Mouse (Mus musculus): Measurements from ENCODE around the gene Gm6034.
A peak's percentile ranks its signal among the peaks of the same experiment; 100 is the strongest.
"Not testable (repeated sequence)": the region's sequence is repeated elsewhere in the genome, so short reads cannot be mapped to it uniquely, and the experiment has no call there.

Gene Gm6034

DNA sequence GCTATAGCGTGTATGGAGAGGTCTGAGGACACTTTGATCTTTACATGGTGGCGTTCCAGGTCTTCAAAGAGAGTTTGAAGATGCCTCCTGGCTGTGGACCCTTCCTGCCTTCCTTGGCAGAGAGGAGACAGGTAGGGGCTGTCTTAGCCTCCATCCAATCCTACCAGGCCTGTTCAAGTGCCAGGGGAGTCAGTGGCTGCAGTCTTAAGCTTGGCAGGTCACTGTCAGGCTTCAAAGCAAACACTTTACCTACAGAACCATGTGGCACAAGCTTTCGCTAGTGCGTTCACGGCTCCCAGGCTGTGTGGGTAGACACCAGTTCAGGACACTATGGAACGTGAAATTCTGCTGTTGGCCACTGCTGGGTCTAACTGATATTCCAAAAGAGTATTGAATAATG is 19.8 kb upstream of the Gm6034 start:
- DNase-seq (ENCODE audit: low spot score in 2 of 2) = no peak

DNA sequence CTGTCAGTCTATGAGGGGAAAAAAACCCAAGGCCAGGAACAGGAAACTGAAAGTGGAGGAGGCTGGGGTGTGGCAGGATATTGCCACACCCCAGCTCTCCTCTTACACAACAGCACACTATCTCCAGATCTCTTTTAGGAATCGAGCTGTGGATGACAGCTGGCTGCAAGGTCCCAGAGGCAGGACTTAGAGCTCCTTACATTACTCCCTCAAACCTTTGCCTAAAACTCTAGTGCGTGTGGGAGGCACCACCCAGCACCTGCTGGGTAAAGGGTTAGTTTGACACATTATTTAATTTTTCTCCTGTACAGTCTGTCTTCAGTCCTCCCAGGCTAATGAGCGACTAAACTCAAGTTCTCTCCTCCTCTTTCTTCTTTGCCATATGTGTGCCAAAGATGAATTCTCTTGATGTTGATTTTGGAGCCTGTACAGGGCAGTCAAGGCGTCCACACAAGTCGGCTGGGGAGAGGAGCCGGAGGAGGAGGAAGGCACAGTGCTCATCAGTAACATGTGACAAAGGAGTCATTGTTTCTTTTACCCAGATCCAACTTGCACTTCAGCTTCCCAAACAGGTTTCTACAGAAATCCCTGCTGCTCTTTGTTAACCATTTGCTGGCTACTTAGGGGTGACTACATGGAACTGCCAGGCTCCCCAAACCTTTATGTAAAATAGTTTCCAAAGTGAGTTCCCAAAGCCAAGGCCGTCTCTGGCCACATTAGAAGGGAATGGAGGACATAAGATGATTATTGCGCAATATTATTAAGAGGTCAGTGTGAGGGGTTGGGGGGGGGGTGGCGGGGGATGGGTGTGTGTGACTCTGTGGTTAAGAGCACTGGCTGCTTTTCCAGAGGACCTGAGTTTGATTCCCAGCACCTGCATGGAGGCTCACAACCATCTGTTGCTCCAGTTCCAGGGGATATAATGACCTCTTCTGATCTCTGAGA is 18.8 kb upstream of the Gm6034 start:
- no peak for DNase-seq (ENCODE audit: low spot score in 2 of 2)

DNA sequence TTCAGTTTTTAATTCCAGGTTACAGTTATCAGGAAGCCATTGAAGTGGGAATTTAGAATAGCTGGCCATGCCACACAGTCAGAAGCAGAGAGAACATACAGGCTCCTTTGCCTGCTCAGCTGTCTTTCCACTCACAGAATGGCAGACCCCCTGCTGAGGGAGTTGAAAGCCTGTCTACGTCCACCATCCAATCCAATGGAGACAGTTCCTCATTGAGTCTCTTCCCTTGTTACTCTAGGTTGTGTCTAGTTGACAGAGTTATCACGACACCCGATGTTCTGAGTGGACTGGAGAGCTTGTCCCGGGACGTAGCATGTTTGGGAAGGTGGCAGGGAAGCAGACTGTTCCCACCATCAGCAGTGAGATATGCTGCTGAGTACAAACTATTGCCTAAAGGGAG is 17.6 kb upstream of the Gm6034 start:
- no peak for DNase-seq (ENCODE audit: low spot score in 2 of 2)

DNA sequence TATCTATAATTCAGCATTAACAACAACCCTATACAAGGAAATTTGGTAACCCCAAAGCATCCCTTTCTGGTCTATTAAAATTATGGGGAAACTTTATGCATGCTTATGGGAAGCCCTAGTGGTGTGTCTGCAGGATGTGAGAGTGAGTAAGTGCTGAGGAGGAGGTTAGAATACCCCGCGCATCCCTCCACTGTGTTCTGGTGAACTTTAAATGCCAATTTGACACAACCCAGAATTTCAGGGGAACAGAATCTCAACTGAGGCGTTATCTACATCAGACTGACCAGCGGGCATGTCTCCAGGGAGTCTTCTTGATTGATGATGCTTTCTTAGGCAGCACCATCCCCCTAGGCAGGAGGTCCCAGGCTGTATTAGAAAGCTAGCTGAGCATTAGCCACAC is 16.9 kb upstream of the Gm6034 start:
- no peak for DNase-seq (ENCODE audit: low spot score in 2 of 2)

DNA sequence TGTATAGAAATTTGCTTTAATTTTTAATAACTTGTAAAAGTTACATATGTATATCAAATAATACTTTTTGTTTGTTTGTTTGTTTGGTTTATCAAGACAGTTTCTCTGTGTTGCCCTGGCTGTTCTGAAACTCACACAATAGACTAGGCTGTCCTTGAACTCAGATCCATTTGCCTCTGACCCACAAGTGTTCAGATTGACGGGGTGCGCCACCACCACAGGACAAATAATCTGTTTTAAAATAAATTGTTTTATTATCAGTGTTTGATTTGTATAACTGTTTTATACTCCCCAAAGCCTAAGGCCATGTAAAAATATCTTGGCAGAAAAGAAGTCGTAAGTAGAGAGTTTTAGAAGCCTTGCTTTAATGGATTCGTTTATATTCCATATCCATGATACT is 15.1 kb upstream of the Gm6034 start:
- no peak for DNase-seq (ENCODE audit: low spot score in 2 of 2)

DNA sequence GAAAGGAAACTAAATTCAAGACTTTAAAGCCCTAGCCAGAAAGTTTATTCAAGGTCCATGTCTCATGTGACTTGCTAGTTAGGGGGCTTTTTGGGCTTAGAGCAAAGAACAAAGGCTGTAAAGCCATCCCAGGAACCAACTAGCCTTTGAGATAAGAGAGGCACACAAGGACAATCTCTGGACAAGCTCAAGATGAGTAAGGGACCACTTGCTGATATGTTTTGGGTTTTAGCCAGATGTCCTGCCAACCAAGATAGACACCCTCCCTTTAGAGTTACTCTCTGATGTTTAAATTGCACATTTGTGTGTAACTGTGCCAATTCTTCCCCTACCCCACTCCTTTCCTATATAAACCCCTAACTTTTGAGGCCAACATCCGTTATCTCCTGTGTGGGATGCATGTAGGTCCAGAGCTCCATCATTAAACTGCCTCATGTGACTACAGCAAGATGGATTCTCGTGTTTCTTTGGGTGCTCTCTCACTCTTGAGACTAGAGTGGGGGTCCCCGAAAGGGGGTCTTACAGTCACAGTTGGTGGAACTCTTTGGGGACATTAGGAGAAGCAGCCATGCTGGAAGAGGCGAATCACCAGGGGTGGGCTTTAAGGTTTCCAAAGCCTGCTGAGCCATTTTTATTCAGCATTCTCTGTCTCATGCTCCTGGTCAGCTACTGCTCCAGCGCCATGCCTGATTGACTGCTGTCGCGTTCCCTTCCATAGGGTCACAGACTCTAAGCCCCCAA is 13.7 kb upstream of the Gm6034 start:
- no peak for DNase-seq (ENCODE audit: low spot score in 2 of 2)

DNA sequence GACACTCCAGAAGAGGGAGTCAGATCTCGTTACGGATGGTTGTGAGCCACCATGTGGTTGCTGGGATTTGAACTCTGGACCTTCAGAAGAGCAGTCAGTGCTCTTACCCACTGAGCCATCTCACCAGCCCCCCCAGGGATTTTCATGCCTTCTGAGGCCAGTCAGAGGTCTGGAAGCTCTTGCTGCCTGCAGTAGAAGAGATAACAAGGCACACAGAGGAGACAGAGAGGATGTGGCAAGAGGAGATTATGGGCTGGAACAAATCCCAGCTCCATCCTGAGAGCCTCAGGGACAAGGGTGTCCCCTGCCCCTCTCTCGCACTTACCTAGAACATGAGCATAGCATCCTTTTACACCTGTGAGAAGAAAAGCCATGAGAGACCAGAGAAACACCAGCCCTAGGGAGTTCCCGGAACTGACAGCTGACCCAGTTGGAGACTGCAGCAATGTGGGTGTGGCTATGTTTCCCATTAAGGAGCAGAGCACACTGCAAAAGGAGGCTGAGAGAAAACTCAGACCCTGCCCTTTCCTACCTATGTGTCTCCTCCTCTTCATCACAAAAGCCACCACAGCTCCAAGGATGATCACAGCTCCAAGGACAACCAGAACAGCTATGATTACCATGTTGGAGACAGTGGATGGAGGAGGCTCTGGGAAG is 12.6 kb upstream of the Gm6034 start:
- not testable (repeated sequence) for DNase-seq (ENCODE audit: low spot score in 2 of 2)

DNA sequence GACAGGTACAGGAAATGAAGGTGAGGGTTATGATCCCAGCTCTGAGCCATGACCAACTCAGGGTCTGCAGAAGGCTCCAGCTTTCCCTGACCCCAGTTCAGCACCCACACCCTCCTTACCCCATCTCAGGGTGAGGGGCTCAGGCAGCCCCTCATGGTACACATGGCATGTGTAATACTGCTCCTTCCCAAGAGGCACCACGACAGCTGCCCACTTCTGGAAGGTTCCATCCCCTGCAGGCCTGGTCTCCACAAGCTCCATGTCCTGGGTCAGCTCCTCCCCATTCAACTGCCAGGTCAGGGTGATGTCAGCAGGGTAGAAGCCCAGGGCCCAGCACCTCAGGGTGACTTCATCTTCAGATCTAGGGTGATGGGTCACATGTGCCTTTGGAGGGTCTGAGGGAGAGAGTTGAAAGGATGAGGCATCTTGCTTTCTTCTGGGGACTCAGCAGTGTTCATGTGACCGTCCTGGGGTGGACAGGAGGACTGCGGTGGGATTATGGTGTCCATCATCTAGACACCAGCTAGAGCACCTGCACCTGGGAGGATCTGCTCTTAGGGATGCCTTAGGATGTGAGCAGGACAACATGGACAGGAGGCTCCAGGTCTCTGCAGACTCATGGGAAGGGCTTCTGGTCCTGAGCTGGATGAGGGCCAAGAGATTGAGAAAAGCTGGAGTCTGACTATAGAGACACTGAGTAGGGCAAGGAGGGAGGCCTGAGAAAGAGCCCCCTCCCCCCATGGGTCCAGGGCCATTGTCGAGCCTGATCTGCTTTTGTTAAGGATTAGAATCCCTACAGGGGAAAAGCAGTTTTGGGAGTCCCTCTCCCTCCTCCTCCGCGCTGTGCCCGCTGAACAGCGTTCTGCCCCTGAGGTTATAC is 11.8 kb upstream of the Gm6034 start:
- DNase-seq (ENCODE audit: low spot score in 2 of 2) = not testable (repeated sequence)

DNA sequence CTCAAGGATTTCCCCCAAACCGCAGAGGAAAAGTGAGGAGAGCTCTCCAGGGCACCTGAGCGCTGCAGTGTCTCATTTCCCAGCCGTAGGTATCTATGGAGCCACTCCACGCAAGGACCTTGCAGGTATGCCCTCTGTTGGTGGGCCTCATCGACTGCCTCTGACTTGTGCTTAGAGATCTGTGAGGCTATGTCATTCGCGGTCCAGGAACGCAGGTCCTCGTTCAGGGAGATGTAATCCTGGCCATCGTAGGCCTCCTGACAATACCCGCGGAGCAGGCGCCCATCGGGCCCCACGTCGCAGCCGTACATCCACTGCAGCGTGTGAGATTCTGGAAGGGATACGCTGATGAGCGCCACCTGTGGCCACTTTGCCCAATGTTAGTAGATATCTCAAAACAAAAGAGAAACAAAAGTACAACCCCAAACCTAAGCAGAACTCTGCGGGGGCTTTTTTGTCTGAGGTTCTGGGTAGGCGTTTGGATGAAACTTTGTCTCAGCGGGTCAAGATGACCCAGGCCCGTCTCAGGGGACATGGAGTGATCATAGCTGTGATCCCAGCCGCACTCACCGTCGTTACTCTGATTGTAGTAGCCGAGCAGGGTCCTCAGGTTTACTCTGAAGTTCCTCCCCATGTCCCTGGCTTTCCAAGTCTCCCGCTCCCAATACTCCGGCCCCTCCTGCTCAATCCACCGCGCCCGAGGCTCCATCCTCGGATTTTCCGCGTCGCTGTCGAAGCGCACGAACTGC is 11.0 kb upstream of the Gm6034 start:
- DNase-seq (ENCODE audit: low spot score in 2 of 2) = not testable (repeated sequence)

DNA sequence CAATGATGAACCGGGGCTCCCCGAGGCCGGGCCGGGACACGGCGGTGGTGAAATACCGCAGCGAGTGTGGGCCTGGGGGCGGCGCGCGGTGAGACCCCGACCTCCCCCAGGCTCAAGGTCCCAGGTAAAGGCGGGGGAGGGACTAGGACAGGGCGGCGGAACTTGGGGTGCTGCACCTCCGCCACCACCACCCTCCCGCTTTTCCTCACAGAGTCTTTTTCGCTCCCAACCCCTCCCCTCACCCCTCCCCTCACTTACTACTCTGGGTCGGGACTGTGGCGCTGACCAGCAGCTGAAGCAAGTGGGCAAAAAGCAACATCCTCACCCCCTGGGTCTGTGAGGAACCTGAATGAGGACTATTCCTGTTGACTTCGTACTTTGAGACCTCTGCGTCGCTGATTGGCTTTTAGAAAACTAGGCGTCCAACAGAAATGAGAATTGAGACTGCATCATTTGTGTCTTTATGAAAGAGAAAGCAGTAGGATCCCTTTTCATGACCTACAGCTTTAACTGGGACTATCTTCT is 10.3 kb upstream of the Gm6034 start, which contains the start of gene H2-T23:
Gene H2-T23 (minus strand): TSS at position 505 of the 525 bp plus-strand sequence.
- not testable (repeated sequence) for DNase-seq (ENCODE audit: low spot score in 2 of 2)

DNA sequence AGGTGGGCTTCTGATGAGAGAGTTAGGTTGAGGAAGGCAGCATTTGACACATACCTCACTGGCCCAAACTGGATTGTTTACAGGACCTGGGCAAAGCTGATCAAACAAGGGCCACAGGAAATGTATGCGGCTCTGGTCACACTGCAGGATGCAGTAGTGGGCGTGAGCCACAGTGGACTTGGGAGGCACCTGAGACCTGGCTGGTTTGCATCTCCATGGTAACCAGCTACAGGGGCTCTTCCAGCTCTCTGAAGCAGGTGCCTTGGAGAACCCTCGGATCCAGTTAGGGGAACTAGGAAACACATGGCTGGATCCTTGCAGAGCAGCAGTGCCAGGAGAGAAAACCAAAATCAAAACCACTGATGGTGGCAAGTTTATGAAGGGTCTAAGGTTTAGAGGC is 8.2 kb upstream of the Gm6034 start:
- not testable (repeated sequence) for DNase-seq (ENCODE audit: low spot score in 2 of 2)

DNA sequence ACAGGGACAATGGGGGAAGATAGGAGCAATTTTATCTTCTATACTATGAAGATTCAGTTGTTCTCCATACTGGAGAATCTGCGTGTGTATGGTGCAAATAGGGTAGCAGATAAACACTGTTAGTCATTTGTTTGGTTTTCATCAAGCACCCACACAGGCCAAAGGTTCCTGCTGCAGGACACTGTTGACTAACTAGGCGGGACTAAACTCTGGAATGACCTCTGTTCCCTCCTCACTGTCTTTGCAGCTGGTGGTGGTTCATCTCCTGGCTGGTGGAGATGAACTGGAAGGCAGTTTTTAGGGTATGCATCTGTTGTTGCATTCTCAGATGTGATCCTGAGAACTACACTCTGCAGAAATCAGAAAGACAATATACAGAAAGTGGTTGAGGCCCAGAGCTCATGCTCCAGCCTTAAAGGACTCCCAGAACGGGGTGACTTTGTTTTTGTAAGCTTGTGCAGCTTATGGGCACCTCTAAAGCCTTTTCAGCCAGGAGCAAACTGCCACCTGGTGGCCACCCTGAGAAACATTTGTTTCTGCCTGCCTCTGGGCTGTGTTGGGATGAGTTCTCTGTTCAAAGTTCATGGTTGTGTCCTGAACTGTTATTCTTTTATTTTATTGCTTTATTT is 7.6 kb upstream of the Gm6034 start:
- peak; percentile 59 to 72 for DNase-seq (ENCODE audit: low spot score in 2 of 2)

DNA sequence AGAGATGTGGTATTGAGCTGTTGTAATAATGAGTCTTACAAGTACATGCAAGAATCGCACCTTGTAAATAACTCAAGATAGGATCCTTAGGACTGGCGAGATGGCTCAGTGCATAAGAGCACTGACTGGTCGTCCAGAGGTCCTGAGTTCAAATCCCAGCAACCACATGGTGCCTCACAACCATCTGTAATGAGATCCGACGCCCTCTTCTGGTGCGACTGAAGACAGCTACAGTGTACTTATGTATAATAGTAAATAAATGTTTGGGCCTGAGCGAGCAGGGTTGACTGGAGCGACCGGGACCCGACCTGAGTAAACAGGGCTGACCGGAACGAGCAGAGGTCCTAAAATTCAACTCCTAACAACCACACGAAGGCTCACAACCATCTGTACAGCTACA is 6.6 kb upstream of the Gm6034 start:
- not testable (repeated sequence) for DNase-seq (ENCODE audit: low spot score in 2 of 2)

DNA sequence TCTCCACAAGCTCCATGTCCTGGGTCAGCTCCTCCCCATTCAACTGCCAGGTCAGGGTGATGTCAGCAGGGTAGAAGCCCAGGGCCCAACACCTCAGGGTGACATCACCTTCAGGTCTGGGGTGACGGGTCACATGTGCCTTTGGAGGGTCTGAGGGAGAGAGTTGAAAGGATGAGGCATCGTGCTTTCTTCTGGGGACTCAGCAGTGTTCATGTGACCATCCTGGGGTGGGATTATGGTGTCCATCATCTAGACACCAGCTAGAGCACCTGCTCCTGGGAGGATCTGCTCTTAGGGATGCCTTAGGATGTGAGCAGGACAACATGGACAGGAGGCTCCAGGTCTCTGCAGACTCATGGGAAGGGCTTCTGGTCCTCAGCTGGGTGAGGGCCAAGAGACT is 2.2 kb upstream of the Gm6034 start:
- not testable (repeated sequence) for DNase-seq (ENCODE audit: low spot score in 2 of 2)

DNA sequence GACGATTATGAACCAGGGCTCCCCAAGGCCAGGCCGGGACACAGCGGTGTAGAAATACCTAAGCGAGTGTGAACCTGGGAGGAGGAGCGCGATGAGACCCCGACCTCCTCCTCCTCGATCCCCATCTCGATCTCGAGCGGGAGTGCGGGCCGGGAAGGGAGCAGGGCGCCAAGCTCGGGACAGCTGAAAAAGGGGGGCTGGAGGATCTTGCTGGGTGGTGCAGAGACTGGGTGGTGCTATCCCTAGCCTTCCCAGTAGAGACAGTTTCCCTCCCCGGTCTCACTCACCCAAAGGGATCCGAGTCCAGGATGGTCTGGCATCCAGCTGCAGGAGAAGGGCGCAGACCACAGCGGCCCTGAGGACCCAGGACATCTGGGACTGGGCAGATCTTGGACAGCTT is 706 bp upstream of the Gm6034 start:
- not testable (repeated sequence) for DNase-seq (ENCODE audit: low spot score in 2 of 2)

DNA sequence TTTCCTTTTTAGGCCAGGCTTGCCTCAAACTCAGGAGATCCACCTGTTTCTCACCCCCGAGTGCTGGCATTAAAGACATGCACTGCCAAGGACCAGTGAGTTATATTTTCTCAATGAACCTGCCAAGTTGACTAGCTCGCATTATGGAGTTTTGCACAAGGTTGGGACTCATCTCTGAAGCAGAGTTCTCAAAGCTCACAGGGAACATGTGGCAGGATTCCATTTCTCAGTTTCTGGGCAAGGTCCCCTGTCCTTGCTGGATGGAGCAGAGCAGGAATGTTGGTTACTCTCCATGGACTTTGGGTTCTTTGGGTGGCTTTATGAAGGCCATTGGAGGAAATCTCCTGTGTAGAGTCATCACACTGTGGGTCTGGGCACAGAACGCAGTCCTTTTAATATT is 525 bp downstream of the Gm6034 start:
- no peak for DNase-seq (ENCODE audit: low spot score in 2 of 2)

DNA sequence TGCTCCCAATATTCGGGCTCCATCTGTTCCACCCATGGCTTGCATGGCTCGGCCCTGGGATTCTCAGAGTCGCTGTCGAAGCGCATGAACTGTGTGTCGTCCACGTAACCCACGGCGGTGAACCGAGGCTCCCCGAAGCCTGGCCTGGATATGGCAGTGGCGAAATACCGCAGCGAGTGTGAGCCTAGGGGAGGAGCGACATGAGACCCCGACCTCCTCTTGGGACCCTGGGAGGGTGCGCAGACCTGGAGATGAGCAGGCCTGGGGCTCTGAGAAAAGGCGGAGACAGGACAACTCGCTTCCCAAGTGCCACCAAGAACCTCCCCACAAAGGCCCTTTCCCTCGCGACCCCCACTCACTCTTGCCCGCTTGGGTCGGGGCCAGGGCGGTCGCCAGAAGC is 15.2 kb downstream of the Gm6034 start:
- not testable (repeated sequence) for DNase-seq (ENCODE audit: low spot score in 2 of 2)

DNA sequence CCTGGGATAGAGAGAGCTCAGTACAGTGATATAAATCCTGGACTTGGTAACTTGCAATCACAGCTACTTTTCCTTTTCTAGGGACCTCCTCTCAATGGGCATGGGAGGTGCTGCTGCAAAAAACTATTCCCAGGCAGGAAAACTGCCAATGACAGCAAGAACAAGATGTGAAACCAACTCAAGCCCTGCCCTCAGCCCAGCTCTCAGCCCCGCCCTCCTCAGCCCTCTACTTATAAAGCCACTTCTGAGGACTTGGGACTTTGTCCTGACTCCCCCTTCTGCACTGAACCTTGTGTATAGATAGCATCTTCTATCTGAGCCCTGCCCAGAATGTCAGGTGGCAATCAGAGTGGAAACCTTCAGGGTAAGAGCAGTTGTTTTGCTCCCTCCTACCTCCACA is 15.6 kb downstream of the Gm6034 start, which contains the start of gene Gm11127:
Gene Gm11127 (minus strand): TSS at position 10 of the 400 bp plus-strand sequence.
- DNase-seq (ENCODE audit: low spot score in 2 of 2) = not testable (repeated sequence)

DNA sequence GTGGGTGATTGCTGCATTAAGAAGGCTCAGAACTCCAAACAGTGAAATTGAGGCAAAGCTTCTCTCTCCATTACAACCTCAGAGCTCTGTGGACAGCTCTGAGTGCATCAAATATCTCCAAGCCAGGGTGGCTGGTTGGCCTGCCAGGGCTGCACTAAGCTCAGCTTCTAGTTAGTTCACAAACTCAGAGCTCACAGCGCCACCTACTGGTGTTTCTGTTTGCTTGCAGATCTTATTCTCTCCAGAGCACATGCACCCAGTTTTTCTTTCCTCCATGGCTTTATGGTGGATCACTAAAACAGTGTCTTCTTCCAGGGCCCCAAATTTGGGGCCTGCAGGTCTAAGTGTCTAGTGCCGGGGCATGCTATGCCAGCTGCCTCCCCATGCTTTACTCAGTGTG is 18.1 kb downstream of the Gm6034 start:
- DNase-seq (ENCODE audit: low spot score in 2 of 2) = peak; percentile 89 to 94

DNA sequence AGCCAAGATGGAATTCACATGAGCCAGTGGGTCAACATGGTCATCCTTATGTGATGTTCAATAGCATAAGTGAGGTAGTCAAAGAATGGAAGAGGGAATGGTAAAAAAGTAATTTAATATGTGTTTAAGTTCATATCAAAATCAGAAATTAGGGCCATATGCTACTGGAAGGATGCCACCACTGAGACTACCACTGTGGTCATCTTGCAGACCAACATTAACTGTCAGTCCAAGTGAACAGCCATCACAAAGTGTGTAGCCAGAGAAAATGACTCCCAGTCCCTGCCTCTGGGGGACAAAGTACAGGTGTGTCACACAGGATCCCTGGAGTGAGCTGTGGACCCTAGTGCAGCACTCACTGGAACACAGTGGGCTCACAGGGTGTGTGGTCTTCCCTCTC is 39.1 kb downstream of the Gm6034 start:
- DNase-seq (ENCODE audit: low spot score in 2 of 2) = not testable (repeated sequence)

Measured in right cerebral cortex, postnatal 10 days (tissue).